Mouse (Mus musculus) C2C12 (cell line): ENCODE results near the gene Jak3. TPM values are rescaled to one million over a fixed set of nuclear protein-coding genes. Genes with fewer than 3 reads are reported as not detected.

Experiments used
- H3K27me3 ChIP-seq: one replicate; pipeline ENCODE4 v1.6.1; 2011; ENCODE audit not compliant: control insufficient read depth, insufficient read depth, insufficient read length
- H3K36me3 ChIP-seq: one replicate; pipeline ENCODE4 v1.6.1; 2011; ENCODE audit not compliant: control insufficient read depth, insufficient read depth
- H3K4me3 ChIP-seq: one replicate; pipeline ENCODE4 v1.5.1; 2011; ENCODE audit warnings: mild to moderate bottlenecking, control low read depth; ENCODE audit not compliant: poor library complexity, insufficient read depth, severe bottlenecking
- H3K79me2 ChIP-seq: one replicate; pipeline ENCODE4 v1.6.1; 2011; ENCODE audit not compliant: control insufficient read depth, insufficient read depth
- H3K79me3 ChIP-seq: one replicate; pipeline ENCODE4 v1.6.1; 2011; ENCODE audit warnings: low read depth, control low read depth
- H3ac ChIP-seq: one replicate; pipeline ENCODE3; 2011; ENCODE audit warnings: low read depth; ENCODE audit not compliant: control insufficient read depth, insufficient read length
- CEBPB ChIP-seq: IDR thresholded peaks from one replicate; pipeline ENCODE4 v1.6.1; 2011; ENCODE audit warnings: low read depth, mild to moderate bottlenecking, control low read depth, moderate library complexity
- CTCF ChIP-seq: IDR thresholded peaks from one replicate; pipeline ENCODE4 v1.5.1; 2011; ENCODE audit not compliant: control insufficient read depth, insufficient read depth, insufficient read length
- FOSL1 ChIP-seq: IDR thresholded peaks from one replicate; pipeline ENCODE4 v1.8.0; 2011; ENCODE audit warnings: mild to moderate bottlenecking, low read length; ENCODE audit not compliant: poor library complexity, insufficient read depth, severe bottlenecking
- MAX ChIP-seq: IDR thresholded peaks from one replicate; pipeline ENCODE4 v1.6.1; 2011; ENCODE audit warnings: mild to moderate bottlenecking, control low read depth
- MYOD1 ChIP-seq: IDR thresholded peaks from one replicate; pipeline ENCODE4 v1.6.1; 2011; ENCODE audit warnings: low read depth; ENCODE audit not compliant: control insufficient read depth, insufficient read length
- MYOG ChIP-seq: IDR thresholded peaks from one replicate; pipeline ENCODE4 v1.6.1; 2011; ENCODE audit not compliant: control insufficient read depth, insufficient read length; ENCODE audit errors: extremely low read depth
- USF1 ChIP-seq: IDR thresholded peaks from one replicate; pipeline ENCODE4 v1.6.1; 2011; ENCODE audit warnings: low read depth, mild to moderate bottlenecking, control low read depth, moderate library complexity
- polyA plus RNA-seq: library from polyadenylated mRNA; unstranded; fragments of >200 nt; fragmentation: generic; extraction: Trizol; gene quantifications from one replicate; pipeline ENCODE4 v1.2.1, GENCODE M21; 2012; ENCODE audit warnings: missing spikeins

The Jak3 gene
- polyA plus RNA-seq, 1 experiment, result 1.2 TPM

DNA sequence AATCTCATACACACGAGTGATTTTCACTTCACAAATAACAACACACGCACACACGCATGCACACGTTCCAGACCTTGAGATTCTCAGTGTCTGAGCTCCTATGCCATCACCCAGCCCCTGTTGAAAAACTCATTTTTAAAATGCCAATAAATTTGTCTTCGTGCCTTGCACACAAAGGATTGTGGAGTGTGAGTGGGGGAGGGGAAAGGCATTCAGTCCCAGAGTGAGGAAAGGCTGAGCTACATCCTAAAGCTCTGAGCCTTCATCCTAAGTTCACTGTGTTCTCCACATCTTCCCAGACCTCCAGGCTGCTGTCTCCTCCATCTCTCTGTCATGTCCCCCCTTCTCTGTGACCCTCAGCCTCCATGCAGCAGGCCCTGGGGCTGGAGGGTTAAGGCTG is 8.8 kb upstream of the Jak3 start:
- Histone ChIP-seq H3K27me3 (no peaks in the 10 kb centered on the region), H3ac (no peak overlapping the region), H3K4me3 (no peak overlapping the region), H3K79me3 (no peaks in the 10 kb centered on the region), H3K79me2 (no peaks in the 10 kb centered on the region), H3K36me3 (no peaks in the 10 kb centered on the region)
- TF ChIP-seq MYOG (no peak), CEBPB (no peak), USF1 (no peak), FOSL1 (no peak), MYOD1 (no peak), CTCF (no peak), MAX (no peak)

DNA sequence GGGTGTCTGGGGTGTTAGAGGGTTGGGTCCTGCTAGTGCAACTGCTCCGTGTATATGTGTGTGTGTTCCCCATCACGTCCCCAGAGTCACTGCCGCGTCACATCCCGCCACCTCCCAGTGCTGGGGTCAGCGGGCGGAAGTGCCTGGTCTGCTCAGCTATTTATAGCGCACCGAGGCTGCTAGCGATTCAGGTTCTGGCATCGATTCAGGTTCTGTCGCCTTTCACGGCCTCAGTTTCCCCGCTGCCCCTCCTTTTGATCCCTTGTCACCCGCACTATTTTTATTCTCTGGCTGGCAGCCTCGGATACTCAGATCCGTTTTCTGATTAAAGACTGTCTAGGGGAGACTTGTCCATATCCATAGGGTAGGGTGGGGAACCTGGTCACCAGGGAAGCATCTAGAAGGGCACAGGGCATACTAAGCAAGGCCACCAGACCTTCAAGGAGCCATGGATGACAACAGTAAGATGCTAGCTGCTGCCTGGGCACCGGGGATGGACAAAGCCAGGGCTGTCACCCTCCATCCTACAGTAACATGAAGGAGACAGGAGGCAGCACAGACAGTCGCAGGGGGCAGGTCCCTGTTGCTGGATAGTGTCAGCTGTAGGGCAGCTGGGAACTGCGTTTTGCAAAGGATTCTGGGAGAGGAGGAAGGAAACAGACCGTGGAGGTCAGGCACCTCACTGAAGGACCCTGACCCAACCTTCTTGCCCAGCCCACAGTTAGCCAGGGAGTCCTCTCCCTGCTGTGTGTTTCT is 7.7 kb upstream of the Jak3 start:
- no peaks in the 10 kb centered on the region for H3K79me2 ChIP-seq
- no peaks in the 10 kb centered on the region for H3K36me3 ChIP-seq
- H3K27me3 ChIP-seq, result no peaks in the 10 kb centered on the region
- H3ac ChIP-seq, result peak overlapping the region; percentile 42
- no peaks in the 10 kb centered on the region for H3K79me3 ChIP-seq
- TF ChIP-seq FOSL1 (no peak), USF1 (no peak)
- H3K4me3 ChIP-seq, result no peak overlapping the region

DNA sequence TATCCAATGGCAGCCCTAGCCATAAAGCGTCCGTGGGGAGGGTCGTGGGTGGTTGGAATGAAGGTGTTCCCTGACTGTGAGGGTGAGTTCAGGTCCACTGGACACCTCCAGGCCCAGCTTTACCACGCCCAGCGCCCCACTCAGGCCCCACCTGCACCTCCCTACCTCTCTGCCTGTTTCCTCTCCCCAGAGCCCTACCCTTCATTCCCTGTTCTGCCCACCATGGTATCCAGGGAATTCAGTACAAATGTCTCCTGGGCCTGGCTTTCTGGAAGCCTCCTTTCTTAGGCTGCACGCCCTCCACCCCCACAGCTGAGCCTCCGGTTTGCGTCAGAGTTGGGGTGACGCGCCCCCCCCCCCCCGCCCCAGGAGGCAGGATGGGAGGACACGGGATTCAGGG is 5.9 kb upstream of the Jak3 start:
- Histone ChIP-seq H3K79me3 (no peaks in the 10 kb centered on the region), H3K27me3 (no peaks in the 10 kb centered on the region), H3K4me3 (peak overlapping the region; percentile 32), H3K79me2 (no peaks in the 10 kb centered on the region), H3ac (peak overlapping the region; percentile 47), H3K36me3 (no peaks in the 10 kb centered on the region)
- TF ChIP-seq USF1 (no peak), MYOD1 (no peak), CEBPB (no peak), MYOG (no peak), FOSL1 (no peak), CTCF (no peak), MAX (no peak)

DNA sequence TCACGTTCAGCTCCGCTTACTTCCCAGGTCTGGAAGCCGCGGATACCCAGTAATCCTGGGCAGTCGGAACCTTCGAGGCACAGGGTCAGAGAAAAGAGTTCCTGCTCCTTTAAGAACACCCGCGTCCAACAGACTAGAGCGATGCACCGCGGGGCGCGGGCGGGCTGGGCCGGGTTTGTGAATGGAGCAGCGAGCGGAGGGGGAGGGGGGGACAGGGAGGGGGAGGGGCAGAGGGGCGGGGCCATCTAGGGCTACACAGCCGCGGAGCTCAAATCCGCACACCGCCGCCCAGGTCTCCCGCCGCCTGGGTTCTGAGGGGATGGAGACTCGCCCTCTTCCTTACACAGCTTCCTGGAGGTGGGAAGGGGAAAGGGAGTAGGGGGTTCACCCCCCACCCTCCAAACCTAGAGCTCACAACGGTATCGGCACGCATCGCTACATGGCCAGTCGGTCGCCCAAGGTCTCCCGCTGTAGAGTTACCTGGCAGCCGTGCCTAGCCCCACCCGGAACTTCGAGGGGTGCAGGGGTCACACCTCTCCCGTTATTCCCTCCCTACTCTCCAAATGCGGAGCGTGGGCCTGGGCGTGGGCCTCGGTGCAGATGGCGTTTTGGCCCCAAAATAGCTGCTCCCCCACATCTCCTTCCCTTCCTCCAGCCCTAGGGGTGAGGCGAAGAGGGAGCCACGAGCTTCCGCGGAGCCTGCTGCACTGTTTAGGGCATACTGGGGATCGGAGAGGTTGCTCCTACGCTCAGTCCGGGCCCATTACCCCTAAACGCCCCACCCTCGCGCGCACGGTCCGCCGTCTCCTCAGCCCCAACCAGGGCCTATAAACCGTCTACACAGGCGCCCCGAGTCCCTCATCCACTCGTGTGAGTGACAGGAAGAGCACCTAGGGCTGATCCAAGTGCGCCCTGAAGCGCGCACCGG is 5.2 kb upstream of the Jak3 start:
- TF ChIP-seq CEBPB (no peak), CTCF (no peak), MYOG (no peak), MAX (no peak), USF1 (no peak), FOSL1 (no peak), MYOD1 (no peak)
- no peaks in the 10 kb centered on the region for H3K27me3 ChIP-seq
- peak overlapping the region; percentile 47 for H3ac ChIP-seq
- H3K79me2 ChIP-seq, result no peaks in the 10 kb centered on the region
- peak overlapping the region; percentile 32 for H3K4me3 ChIP-seq
- no peaks in the 10 kb centered on the region for H3K79me3 ChIP-seq
- H3K36me3 ChIP-seq, result no peaks in the 10 kb centered on the region

DNA sequence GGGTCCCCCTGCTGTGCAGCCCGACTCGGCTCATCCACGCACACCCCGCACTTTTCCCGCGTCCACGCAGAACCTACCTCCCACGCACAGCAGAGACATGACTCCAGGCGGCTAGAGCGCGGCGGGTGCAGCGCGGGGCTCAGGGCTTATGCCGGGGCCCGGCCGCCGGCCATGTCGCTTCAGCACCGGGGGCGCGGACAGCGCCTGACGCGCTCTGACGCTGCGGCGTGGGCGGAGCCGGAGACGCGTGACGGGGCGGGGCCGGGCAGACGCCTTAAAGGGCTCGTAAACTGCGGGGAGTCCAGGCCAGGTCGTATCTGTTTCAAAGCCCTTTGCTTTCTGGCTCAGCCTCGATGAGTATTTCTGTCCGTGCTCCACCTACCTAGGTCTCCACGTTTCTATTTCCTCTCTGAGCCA is 4.5 kb upstream of the Jak3 start, which contains the start of gene Unc13a:
Gene Unc13a (minus strand): TSS at position 209 of the 417 bp plus-strand sequence.
- Histone ChIP-seq H3K4me3 (peak within 1 kb of the TSS; percentile 32), H3K79me3 (no peaks in the 10 kb centered on the region), H3K27me3 (no peaks in the 10 kb centered on the region), H3K79me2 (no peaks in the 10 kb centered on the region), H3ac (peak within 1 kb of the TSS; percentile 1), H3K36me3 (no peaks in the 10 kb centered on the region)
- TF ChIP-seq CEBPB (no peak), FOSL1 (no peak), USF1 (peak; percentile 26), CTCF (no peak), MYOD1 (no peak), MAX (peak; percentile 37), MYOG (no peak)
